Comparison of ENCODE assay signal across 10 mouse cellular contexts in the genomic region with DNA sequence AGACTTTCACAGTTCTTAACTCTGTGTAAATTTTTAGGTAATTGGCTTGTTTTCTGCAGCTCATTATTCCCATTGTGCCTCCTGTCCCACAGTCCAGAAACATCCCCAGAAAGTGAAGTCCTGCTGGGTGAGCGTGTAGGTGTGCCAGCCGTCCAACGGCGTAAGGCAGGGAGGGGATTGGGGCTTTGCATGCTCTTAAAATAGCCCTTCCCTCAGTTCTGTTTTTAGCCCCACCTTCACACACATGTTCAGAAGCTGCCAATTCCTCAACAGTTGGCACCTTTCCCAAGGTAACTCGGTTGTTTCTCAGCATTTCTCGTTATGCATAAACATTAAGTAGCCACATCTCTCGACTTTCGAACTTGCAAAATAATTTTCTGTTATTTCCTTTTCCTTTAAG. TPM values are rescaled to one million over a fixed set of nuclear protein-coding genes. Genes with fewer than 3 reads are reported as not detected.
DNase-seq lines count a peak whose midpoint lies in the region; ATAC-seq and TF ChIP-seq lines count a peak whose summit lies in the region.
"Had no signal": no experiment of that assay in that cellular context is flagged by ENCODE, and none has a peak within 500 bp of the region (broad histone marks: within the 10 kb centered on the region; RNA-seq: fewer than 3 reads in every experiment).

No protein-coding gene starts in this region.

- TF ChIP-seq EP300 in lung, postnatal 0 days (IDR thresholded peaks at IDR 0.05), result no peak

- 37% methylated on average over 8 of the region's 8 CpGs for WGBS in heart, embryonic 14.5 days
- 72% methylated on average over 8 of the region's 8 CpGs for WGBS in lung, postnatal 0 days

- peak overlapping the region; percentile 65 for H3K9ac ChIP-seq in heart, embryonic 14.5 days (ENCODE audit: low read length)
- no peak overlapping the region for H3K9ac ChIP-seq in lung, postnatal 0 days (replicated peaks; ENCODE audit: low read depth)
- H3K9ac ChIP-seq: hindbrain, embryonic 12.5 days had no signal

- H3K36me3 ChIP-seq in heart, embryonic 14.5 days (ENCODE audit: control insufficient read depth, insufficient read depth, low read length), result no peaks in the 10 kb centered on the region
- no peaks in the 10 kb centered on the region for H3K36me3 ChIP-seq in lung, postnatal 0 days (ENCODE audit: insufficient read depth, low read length)
- H3K36me3 ChIP-seq: hindbrain, embryonic 12.5 days; midbrain, embryonic 10.5 days had no signal

- peaks cover 2 to 3% of the 10 kb centered on the region in 2 experiments; a peak in 3 of 4 replicates for H3K4me1 ChIP-seq in heart, embryonic 14.5 days (ENCODE audit: control insufficient read depth in 2 of 2, insufficient read depth in 2 of 2, low read length in 2 of 2)
- no peaks in the 10 kb centered on the region for H3K4me1 ChIP-seq in lung, postnatal 0 days (ENCODE audit: insufficient read depth, low read depth, low read length)
- H3K4me1 ChIP-seq: hindbrain, embryonic 12.5 days; midbrain, embryonic 10.5 days had no signal

- TF ChIP-seq CTCF in lung, postnatal 0 days (IDR thresholded peaks at IDR 0.05), result no peak

- peak; percentile 23 for DNase-seq in adrenal gland, postnatal 10 days
- DNase-seq in adrenal gland, postnatal 4 days (ENCODE audit: low spot score in 2 of 2), result no peak
- peak; percentile 35 for DNase-seq in layer of hippocampus, adult 9-11 months
- DNase-seq in layer of hippocampus, postnatal 36 days, result no peak
- peak; percentile 13 for DNase-seq in right cerebral cortex, postnatal 14 days
- DNase-seq in lung, postnatal 0 days (ENCODE audit: low spot score), result no peak
- DNase-seq in thymus, postnatal 10 days (ENCODE audit: low spot score in 2 of 2), result no peak

- peak overlapping the region; percentile 56 for H3K4me2 ChIP-seq in heart, embryonic 14.5 days (ENCODE audit: low read length)
- H3K4me2 ChIP-seq in lung, postnatal 0 days (replicated peaks; ENCODE audit: low read depth, low read length), result no peak overlapping the region
- H3K4me2 ChIP-seq: hindbrain, embryonic 12.5 days had no signal

- H3K27me3 ChIP-seq in heart, embryonic 14.5 days (ENCODE audit: control insufficient read depth, insufficient read depth, low read length), result no peaks in the 10 kb centered on the region
- no peaks in the 10 kb centered on the region for H3K27me3 ChIP-seq in lung, postnatal 0 days (replicated peaks; ENCODE audit: insufficient read depth, low read length)
- H3K27me3 ChIP-seq: hindbrain, embryonic 12.5 days had no signal

- peak; percentile 81 for ATAC-seq in heart, embryonic 14.5 days (ENCODE audit: insufficient number of reproducible peaks, insufficient read depth, low FRiP score, low read depth)
- no peak for ATAC-seq in lung, postnatal 0 days

- peak overlapping the region; percentile 48 to 77; a peak in 3 of 4 replicates for H3K27ac ChIP-seq in heart, embryonic 14.5 days (replicated peaks in 1 of 2; ENCODE audit: control insufficient read depth in 1 of 2, insufficient read depth in 1 of 2, low read depth in 2 of 2, low read length in 2 of 2)
- no peak overlapping the region for H3K27ac ChIP-seq in lung, postnatal 0 days (ENCODE audit: low read length)
- H3K27ac ChIP-seq: hindbrain, embryonic 12.5 days; midbrain, embryonic 10.5 days had no signal

- no peaks in the 10 kb centered on the region for H3K9me3 ChIP-seq in heart, embryonic 14.5 days (ENCODE audit: control insufficient read depth, low read length)
- H3K9me3 ChIP-seq in lung, postnatal 0 days (ENCODE audit: low read length), result no peaks in the 10 kb centered on the region
- H3K9me3 ChIP-seq: hindbrain, embryonic 12.5 days; midbrain, embryonic 10.5 days had no signal

- H3K4me3 ChIP-seq in heart, embryonic 14.5 days (ENCODE audit: control insufficient read depth in 1 of 2, insufficient read depth in 1 of 2, low read depth in 1 of 2, low read length in 2 of 2), result peak overlapping the region in 1 of 2 experiments; percentile 24; a peak in 1 of 4 replicates
- no peak overlapping the region for H3K4me3 ChIP-seq in lung, postnatal 0 days (ENCODE audit: low read depth, low read length)
- H3K4me3 ChIP-seq: hindbrain, embryonic 12.5 days; midbrain, embryonic 10.5 days had no signal

RNA-seq across cellular contexts. Expression of gene Gca, which starts 17.6 kb away (rescaled TPM):
- total RNA-seq in adrenal gland, postnatal 10 days (2021), result 1 to 10 TPM; 1.1 to 2.8 TPM
- total RNA-seq in adrenal gland, postnatal 4 days (2021), result 10 to 100 TPM in 1 of 2 experiments, 1 to 10 TPM in 1; 6.2 to 10.4 TPM
- 10 to 100 TPM; 13.4 to 14.5 TPM for total RNA-seq in layer of hippocampus, postnatal 36 days (2021)
- polyA plus RNA-seq in heart, embryonic 14.5 days (2014; fragmentation: Nextera tagmentation; extraction: Ambion mirVana), result 19.1 and 20.1 TPM in 2 replicates
- 4.9 and 5.9 TPM in 2 replicates for polyA plus RNA-seq in lung, postnatal 0 days (2015; fragmentation: Nextera tagmentation; extraction: Ambion mirVana)

RNA-seq across cellular contexts. Expression of gene Ifih1, which starts 35.6 kb away (rescaled TPM):
- total RNA-seq in adrenal gland, postnatal 10 days (2021), result 1 to 10 TPM; 5.8 to 8.1 TPM
- 10 to 100 TPM in 1 of 2 experiments, 1 to 10 TPM in 1; 8.8 to 10.6 TPM for total RNA-seq in adrenal gland, postnatal 4 days (2021)
- total RNA-seq in layer of hippocampus, postnatal 36 days (2021), result 1 to 10 TPM; 1.8 to 2.3 TPM
- 1.3 and 1.9 TPM in 2 replicates for polyA plus RNA-seq in heart, embryonic 14.5 days (2014; fragmentation: Nextera tagmentation; extraction: Ambion mirVana)
- 7.5 and 8.7 TPM in 2 replicates for polyA plus RNA-seq in lung, postnatal 0 days (2015; fragmentation: Nextera tagmentation; extraction: Ambion mirVana)

Comparison
In these comparisons a context has a peak if more than half of its experiments do, and no peak if none do; other contexts are left out.
1. DNase-seq: peak in adrenal gland, postnatal 10 days (single experiment), layer of hippocampus, adult 9-11 months (single experiment) and right cerebral cortex, postnatal 14 days (single experiment); none in adrenal gland, postnatal 4 days (0 of 2), layer of hippocampus, postnatal 36 days (0 of 2), lung, postnatal 0 days (single experiment) and thymus, postnatal 10 days (0 of 2).